Mouse (Mus musculus): ENCODE measurements around the gene Arhgap23.

The Arhgap23 gene

DNA sequence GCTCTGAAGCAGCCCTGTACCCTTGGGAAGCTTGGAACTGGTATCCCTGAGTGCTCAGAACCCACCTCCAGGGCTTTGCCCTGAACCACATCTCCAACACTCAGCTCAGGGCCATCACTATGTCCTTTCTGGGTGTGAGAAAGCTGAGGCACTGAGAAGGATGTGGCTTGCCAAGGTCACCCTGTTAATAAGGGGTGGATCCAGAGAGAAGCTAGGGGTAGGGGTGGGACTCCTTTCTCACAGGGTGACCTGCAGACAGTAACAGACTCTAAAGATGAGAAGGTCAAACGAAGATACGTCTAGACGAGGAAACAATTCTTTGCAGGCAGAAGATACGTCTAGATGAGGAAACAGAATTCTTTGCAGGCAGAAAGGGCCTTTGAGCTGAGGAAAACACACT is 87.5 kb downstream of the Arhgap23 start:
- no peak for DNase-seq (ENCODE audit: low spot score in 2 of 2)

- DNase-seq (ENCODE audit: low spot score in 2 of 2) = no peak
Observed at GRCm38 (mm10) chr11:97505784-97506183, 90.5 kb downstream of the Arhgap23 start.

DNA sequence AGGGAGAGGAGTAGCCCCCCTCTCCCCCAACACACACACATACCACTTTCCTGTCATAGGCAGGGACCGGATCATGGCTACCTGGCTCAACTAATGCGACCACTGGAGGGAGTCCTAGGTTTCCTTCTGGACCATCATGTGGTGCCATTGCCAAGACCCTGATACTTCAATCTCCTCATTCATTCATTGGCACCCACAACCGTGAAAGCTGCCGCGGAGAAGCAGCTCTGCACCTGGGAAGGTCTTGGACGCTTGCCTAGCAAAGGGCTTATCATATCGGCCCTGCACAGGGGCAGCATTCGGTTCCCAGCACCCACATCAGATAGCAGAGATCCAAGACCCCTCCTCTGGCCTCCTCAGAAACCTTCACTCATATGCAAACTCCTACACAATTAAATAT is 91.0 kb downstream of the Arhgap23 start:
- DNase-seq (ENCODE audit: low spot score in 2 of 2) = no peak

DNA sequence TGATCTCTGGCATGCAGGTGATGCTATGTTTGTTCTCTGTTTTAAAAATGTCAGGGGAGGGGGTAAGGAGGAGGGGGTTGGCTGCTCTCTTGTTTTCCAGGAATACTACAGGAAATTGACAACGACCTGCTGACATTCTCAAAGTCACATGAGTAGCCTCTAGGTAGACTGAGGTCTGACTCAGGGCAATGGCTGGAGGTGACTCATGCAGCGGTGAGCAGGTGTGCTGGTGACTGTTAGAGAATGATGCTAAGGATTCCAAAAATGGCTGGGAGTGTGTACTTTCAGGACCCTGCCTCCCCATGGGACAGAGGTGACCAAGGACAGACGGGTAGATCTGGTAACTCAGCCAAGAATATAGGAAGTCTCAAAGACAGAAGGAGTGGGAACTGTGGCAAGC is 92.9 kb downstream of the Arhgap23 start:
- no peak for DNase-seq (ENCODE audit: low spot score in 2 of 2)

GRCm38 (mm10) chr11:97509058-97509457 is 93.7 kb downstream of the Arhgap23 start:
- DNase-seq (ENCODE audit: low spot score in 2 of 2) = no peak

DNA sequence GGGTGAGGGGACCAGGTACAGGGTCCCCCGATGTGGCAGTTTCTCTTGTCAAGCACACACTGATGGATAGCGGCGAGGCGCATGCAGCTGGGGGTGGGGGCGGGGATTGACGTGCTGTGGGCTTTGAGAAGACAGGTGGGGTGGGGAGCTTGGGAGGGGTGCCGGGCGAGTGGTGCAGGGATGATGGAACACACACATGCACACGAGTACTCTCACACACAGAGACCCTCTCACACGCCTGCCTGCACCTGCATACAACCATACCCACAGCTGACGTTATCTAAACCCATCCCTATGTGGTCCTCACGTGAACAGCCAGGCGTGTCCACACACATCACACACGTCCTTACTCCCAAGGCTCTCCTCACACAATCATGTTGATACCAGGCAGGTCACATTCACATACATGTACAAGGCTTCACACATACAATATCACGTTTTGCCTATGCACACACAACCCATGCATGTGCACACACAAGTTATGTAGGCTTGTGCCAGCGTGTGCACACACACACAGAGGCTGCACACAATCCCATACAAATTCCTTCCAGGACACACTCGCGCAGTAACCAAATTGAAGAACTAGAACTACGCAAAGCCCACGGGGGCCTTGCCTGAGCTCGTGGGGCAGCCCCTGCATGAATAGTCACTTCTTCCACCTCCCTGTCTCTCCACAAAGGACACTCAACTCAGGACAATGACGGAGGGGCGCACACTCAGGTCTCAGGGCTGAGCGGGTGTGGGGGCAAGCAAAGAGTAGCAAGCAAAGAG is 94.6 kb downstream of the Arhgap23 start:
- DNase-seq (ENCODE audit: low spot score in 2 of 2) = no peak

GRCm38 (mm10) chr11:97510966-97511660 is 95.8 kb downstream of the Arhgap23 start:
- no peak for DNase-seq (ENCODE audit: low spot score in 2 of 2)

- DNase-seq (ENCODE audit: low spot score in 2 of 2) = no peak
Observed at GRCm38 (mm10) chr11:97511661-97512369, 96.5 kb downstream of the Arhgap23 start.

DNA sequence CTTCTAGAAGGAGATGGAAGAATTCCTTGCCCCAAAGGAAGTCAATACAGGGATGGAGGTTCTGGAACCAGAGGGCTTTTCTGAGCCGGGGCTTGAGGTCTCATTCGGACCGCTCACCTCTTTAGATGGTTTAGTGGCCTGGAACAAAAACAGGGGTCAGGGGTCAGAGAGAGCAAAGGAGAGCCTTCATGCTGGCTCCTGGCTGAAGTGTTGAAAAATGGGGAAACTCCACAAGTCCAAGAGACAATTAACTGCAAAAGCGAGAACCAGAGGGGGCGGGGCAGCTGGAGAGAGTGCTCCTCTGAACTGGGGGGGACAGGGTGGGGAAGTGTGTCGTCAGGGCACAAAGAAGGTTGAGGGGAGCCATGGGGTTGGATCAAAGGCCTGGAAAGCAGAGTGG is 97.2 kb downstream of the Arhgap23 start:
- no peak for DNase-seq (ENCODE audit: low spot score in 2 of 2)

GRCm38 (mm10) chr11:97513066-97513465 is 97.7 kb downstream of the Arhgap23 start:
- no peak for DNase-seq (ENCODE audit: low spot score in 2 of 2)

DNA sequence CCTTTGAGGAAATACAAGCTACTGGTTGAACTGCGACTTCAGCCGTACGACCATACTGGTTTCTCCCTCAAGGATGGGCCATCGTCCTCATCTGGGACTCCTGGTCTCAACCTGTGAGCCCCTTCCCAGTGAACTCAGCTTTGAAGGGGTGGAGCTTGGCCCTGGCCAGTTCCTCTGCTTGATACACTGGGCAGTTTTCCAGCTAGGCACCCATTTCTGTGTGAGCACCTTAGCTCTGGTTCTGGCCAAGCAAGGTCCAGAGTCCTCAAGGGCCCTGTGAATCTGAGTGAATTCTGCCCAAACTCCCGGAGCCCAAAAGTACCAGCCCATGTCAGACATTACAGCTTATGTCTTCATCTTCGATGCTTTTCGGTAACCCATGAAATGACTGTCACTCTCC is 105.2 kb downstream of the Arhgap23 start:
- no peak for DNase-seq (ENCODE audit: low spot score in 2 of 2)

DNA sequence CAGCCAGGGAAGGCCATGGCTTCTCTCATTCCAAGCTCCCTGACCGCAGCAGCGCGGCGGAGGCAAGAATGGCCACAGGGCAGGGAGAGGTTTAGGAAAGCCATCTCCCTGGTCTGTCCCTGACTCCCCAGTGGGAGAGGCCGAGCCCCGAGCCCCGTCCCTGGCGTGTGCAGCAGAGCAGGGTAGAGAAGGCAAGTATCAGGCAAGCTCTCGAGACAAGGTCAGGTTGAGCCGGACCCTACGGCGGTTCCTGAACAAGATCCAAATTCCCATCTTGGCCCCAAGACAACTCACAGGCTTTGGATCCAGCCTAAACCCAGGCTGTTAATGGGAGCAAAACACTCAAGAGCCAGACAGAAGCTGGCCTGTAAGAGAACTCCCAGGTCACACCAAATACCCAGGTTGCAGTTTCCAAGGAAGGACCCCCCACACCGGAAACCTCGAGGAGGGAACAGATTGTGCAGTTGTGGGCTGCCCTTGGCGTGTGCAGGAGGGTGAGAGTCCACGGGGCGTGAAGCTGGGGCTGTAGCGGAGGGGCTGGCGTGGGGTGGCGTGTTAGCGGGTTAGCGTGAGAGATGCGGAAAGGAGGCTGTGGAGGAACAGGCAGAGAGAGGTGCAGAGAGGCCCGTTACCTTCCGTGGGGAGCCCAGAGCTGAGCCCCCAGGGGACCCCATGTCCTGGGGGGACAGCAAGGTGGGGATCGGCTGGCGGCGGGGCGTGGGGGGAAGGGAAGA is 106.6 kb downstream of the Arhgap23 start:
- no peak for DNase-seq (ENCODE audit: low spot score in 2 of 2)

- DNase-seq (ENCODE audit: low spot score in 2 of 2) = no peak
Observed at GRCm38 (mm10) chr11:97523107-97523506, 107.8 kb downstream of the Arhgap23 start.

DNA sequence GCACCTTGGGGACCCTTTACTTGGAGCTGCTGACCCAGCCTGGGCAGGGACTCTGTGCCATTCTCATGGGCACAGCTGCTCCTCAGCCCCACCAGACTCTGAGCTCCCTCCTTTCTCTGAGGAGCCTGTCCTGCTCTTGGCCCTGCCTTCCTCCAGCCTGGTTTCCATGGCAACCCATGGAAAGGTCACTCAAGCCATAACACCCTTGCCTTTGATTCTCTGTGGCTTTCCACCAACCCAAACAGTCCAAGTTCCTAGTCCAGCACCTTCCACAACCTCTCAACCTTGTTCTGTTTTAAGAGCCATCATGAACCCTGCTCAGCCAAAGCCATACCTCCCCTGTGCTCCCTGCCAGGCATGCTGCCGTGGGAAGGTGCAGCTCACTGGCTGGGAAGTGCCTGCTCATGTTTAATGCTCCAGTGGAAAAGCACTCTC is 108.5 kb downstream of the Arhgap23 start:
- no peak for DNase-seq (ENCODE audit: low spot score in 2 of 2)

- DNase-seq (ENCODE audit: low spot score in 2 of 2) = no peak
Observed at GRCm38 (mm10) chr11:97524306-97524705, 109.0 kb downstream of the Arhgap23 start.

GRCm38 (mm10) chr11:97525313-97525712 is 110.0 kb downstream of the Arhgap23 start:
- DNase-seq (ENCODE audit: low spot score in 2 of 2) = no peak

GRCm38 (mm10) chr11:97528282-97528808 is 113.0 kb downstream of the Arhgap23 start:
- no peak for DNase-seq (ENCODE audit: low spot score in 2 of 2)

GRCm38 (mm10) chr11:97530069-97530468 is 114.7 kb downstream of the Arhgap23 start:
- no peak for DNase-seq (ENCODE audit: low spot score in 2 of 2)

DNA sequence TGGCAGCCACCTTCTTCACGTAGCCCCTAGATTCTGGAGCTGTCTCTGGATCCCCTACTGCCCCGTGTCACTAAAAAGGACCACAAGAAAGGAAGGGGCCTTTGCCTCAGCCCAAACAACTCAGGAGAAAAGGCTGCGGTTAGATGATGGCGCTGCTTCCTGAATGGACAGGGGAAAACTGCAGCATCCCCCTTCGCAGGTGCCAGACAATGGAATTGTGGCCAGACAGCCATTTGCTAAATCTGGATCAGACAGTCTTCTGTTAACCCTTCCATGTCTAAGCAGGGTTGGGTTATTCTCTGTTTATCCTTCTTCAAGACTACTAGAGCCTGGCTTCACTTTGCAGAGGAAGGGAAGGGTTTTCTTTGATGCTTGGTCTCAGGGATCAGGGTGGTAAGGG is 115.6 kb downstream of the Arhgap23 start:
- DNase-seq (ENCODE audit: low spot score in 2 of 2) = no peak

GRCm38 (mm10) chr11:97531381-97532260 is 116.3 kb downstream of the Arhgap23 start:
- peak; percentile 61 to 80 for DNase-seq (ENCODE audit: low spot score in 2 of 2)

GRCm38 (mm10) chr11:97532354-97532753 is 117.0 kb downstream of the Arhgap23 start:
- no peak for DNase-seq (ENCODE audit: low spot score in 2 of 2)
